33 mouse cellular contexts compared by ENCODE assay signal in the genomic region with DNA sequence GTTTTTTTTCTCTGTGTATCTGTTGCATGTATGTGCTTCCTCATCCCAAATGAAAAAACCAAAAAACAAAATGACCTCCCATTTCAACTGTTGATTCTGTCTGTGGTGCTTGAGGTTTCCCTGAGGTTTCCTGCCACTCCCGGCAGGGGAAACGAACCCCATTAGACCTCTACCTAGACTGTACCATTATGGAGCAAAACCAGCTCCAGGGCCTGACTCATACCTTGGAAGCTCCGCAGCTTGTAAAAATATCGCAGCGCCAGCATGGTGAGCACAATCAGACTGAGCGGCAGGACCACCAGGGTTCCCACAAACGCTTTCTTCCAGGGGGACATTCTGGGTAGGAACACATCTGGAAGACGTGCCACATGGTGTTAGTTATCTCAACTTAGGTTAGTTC. TPM values are rescaled to one million over a fixed set of nuclear protein-coding genes. Genes with fewer than 3 reads are reported as not detected.
DNase-seq lines count a peak whose midpoint lies in the region; ATAC-seq and TF ChIP-seq lines count a peak whose summit lies in the region.
"Had no signal": no experiment of that assay in that cellular context is flagged by ENCODE, and none has a peak within 500 bp of the region (broad histone marks: within the 10 kb centered on the region; RNA-seq: fewer than 3 reads in every experiment).

No protein-coding gene starts in this region.

- no peak overlapping the region for H3K4me3 ChIP-seq in intestine, embryonic 16.5 days (ENCODE audit: low read length)
- no peak overlapping the region for H3K4me3 ChIP-seq in intestine, postnatal 0 days (ENCODE audit: low read depth, low read length)
- peak overlapping the region; percentile 87 for H3K4me3 ChIP-seq in megakaryocyte, embryonic 14.5 days (replicated peaks)
- H3K4me3 ChIP-seq: embryonic facial prominence, embryonic 10.5 days; forebrain, embryonic 10.5 days; heart, adult 2 months; heart, embryonic 13.5 days; hindbrain, embryonic 13.5 days; limb, embryonic 13.5 days; liver, embryonic 12.5 days; midbrain, embryonic 15.5 days; neural tube, embryonic 13.5 days had no signal

- no peak overlapping the region for H3K9ac ChIP-seq in intestine, embryonic 16.5 days (ENCODE audit: low read depth, low read length)
- H3K9ac ChIP-seq in intestine, postnatal 0 days (ENCODE audit: low read depth, low read length), result no peak overlapping the region
- H3K9ac ChIP-seq: heart, embryonic 13.5 days; hindbrain, embryonic 13.5 days; limb, embryonic 13.5 days; liver, embryonic 12.5 days; midbrain, embryonic 15.5 days; neural tube, embryonic 13.5 days had no signal

- H3K4me1 ChIP-seq in intestine, embryonic 16.5 days (ENCODE audit: control insufficient read depth, insufficient read depth, low read length), result 0 out of 2 replicates have a peak, but pooled peaks cover 5% of the 10 kb centered on the region
- H3K4me1 ChIP-seq in intestine, postnatal 0 days (replicated peaks; ENCODE audit: control insufficient read depth, insufficient read depth, low read length), result no peaks in the 10 kb centered on the region
- peaks cover 69% of the 10 kb centered on the region for H3K4me1 ChIP-seq in megakaryocyte, embryonic 14.5 days
- H3K4me1 ChIP-seq: heart, embryonic 13.5 days; hindbrain, embryonic 13.5 days; limb, embryonic 13.5 days; midbrain, embryonic 15.5 days; neural tube, embryonic 13.5 days had no signal

- 85% methylated on average over 8 of the region's 8 CpGs for WGBS in intestine, embryonic 16.5 days
- 85% methylated on average over 8 of the region's 8 CpGs for WGBS in intestine, postnatal 0 days

- peak; percentile 5; the same call in 1 of the 2 replicates for ATAC-seq in intestine, embryonic 16.5 days
- ATAC-seq in intestine, postnatal 0 days, result no peak
- ATAC-seq: forebrain, embryonic 16.5 days; liver, embryonic 12.5 days; midbrain, embryonic 15.5 days; Patski had no signal

- no peak overlapping the region for H3K27ac ChIP-seq in intestine, embryonic 16.5 days (ENCODE audit: low read length)
- no peak overlapping the region for H3K27ac ChIP-seq in intestine, postnatal 0 days (ENCODE audit: low read depth, low read length)
- H3K27ac ChIP-seq: embryonic facial prominence, embryonic 10.5 days; forebrain, embryonic 10.5 days; heart, embryonic 13.5 days; hindbrain, embryonic 13.5 days; limb, embryonic 13.5 days; liver, embryonic 12.5 days; midbrain, embryonic 15.5 days; neural tube, embryonic 13.5 days had no signal

- H3K9me3 ChIP-seq in intestine, embryonic 16.5 days (ENCODE audit: control insufficient read depth, low read length), result no peaks in the 10 kb centered on the region
- H3K9me3 ChIP-seq in intestine, postnatal 0 days (ENCODE audit: control insufficient read depth), result no peaks in the 10 kb centered on the region
- H3K9me3 ChIP-seq in megakaryocyte, embryonic 14.5 days, result peaks cover 5% of the 10 kb centered on the region; the same call in 1 of the 2 replicates
- H3K9me3 ChIP-seq: embryonic facial prominence, embryonic 10.5 days; forebrain, embryonic 10.5 days; G1E; heart, embryonic 13.5 days; hindbrain, embryonic 13.5 days; limb, embryonic 13.5 days; liver, embryonic 12.5 days; midbrain, embryonic 15.5 days; neural tube, embryonic 13.5 days had no signal

- H3K36me3 ChIP-seq in intestine, embryonic 16.5 days (ENCODE audit: control insufficient read depth, insufficient read depth, low read length), result no peaks in the 10 kb centered on the region
- H3K36me3 ChIP-seq in intestine, postnatal 0 days (ENCODE audit: control insufficient read depth, insufficient read depth), result no peaks in the 10 kb centered on the region
- peaks cover 16% of the 10 kb centered on the region for H3K36me3 ChIP-seq in megakaryocyte, embryonic 14.5 days (replicated peaks; ENCODE audit: low read length)
- H3K36me3 ChIP-seq: embryonic facial prominence, embryonic 10.5 days; forebrain, embryonic 10.5 days; G1E; heart, embryonic 13.5 days; hindbrain, embryonic 13.5 days; limb, embryonic 13.5 days; liver, embryonic 12.5 days; midbrain, embryonic 15.5 days; neural tube, embryonic 13.5 days had no signal

- H3K27me3 ChIP-seq in intestine, embryonic 16.5 days (replicated peaks; ENCODE audit: control insufficient read depth, insufficient read depth, low read length), result no peaks in the 10 kb centered on the region
- no peaks in the 10 kb centered on the region; the same call in 1 of the 2 replicates for H3K27me3 ChIP-seq in intestine, postnatal 0 days (replicated peaks; ENCODE audit: control insufficient read depth, insufficient read depth, low read length)
- no peaks in the 10 kb centered on the region for H3K27me3 ChIP-seq in megakaryocyte, embryonic 14.5 days (replicated peaks)
- H3K27me3 ChIP-seq: midbrain, embryonic 15.5 days; neural tube, embryonic 13.5 days had no signal

- H3K4me2 ChIP-seq in intestine, embryonic 16.5 days (ENCODE audit: low read depth, low read length), result no peak overlapping the region
- H3K4me2 ChIP-seq in intestine, postnatal 0 days (replicated peaks; ENCODE audit: low read depth), result no peak overlapping the region
- H3K4me2 ChIP-seq: heart, embryonic 13.5 days; hindbrain, embryonic 13.5 days; limb, embryonic 13.5 days; liver, embryonic 12.5 days; midbrain, embryonic 15.5 days; neural tube, embryonic 13.5 days had no signal

- TF ChIP-seq CTCF in intestine, postnatal 0 days (IDR thresholded peaks at IDR 0.05; ENCODE audit: low read depth), result no peak

- DNase-seq in c-Kit-positive CD71-negative TER-119-negative erythroid progenitor cells, embryonic 14.5 days (ENCODE audit: low read depth), result peak; percentile 51
- DNase-seq in thymus, postnatal 4 days, result peak; percentile 21
- no peak for DNase-seq in adipocyte (ENCODE audit: low spot score)
- no peak for DNase-seq in kidney, adult 9 months
- DNase-seq in testis, postnatal 10 days (ENCODE audit: low spot score), result no peak
- DNase-seq: adrenal gland, postnatal 10 days; cerebellum, adult 9-10 months; gastrocnemius, postnatal 10 days; heart, adult 2 months; heart, postnatal 14 days; kidney, postnatal 25 days; lung, adult 2 months; lung, postnatal 14 days; right cerebral cortex, postnatal 4 days had no signal

RNA-seq across cellular contexts. Expression of a gene that starts 11.6 kb away (rescaled TPM):
- 1.6 TPM in 2 replicates for polyA plus RNA-seq in intestine, embryonic 16.5 days (2015; fragmentation: Nextera tagmentation; extraction: Ambion mirVana)
- polyA plus RNA-seq in intestine, postnatal 0 days (2015; fragmentation: Nextera tagmentation; extraction: Ambion mirVana), result 0.75 and 0.86 TPM in 2 replicates
- polyA plus RNA-seq in megakaryocyte, embryonic 14.5 days (2012; ENCODE audit: insufficient read depth, low replicate concordance), result 7.0 and 7.1 TPM in 2 replicates
- polyA plus RNA-seq: cortical plate, adult 2 months; forebrain, embryonic 16.5 days; G1E; Patski had no signal

RNA-seq across cellular contexts. Expression of a gene that starts 21.2 kb away (rescaled TPM):
- polyA plus RNA-seq in intestine, embryonic 16.5 days (2015; fragmentation: Nextera tagmentation; extraction: Ambion mirVana), result not detected in 2 replicates
- not detected in 2 replicates for polyA plus RNA-seq in intestine, postnatal 0 days (2015; fragmentation: Nextera tagmentation; extraction: Ambion mirVana)
- polyA plus RNA-seq in megakaryocyte, embryonic 14.5 days (2012; ENCODE audit: insufficient read depth, low replicate concordance), result not detected in 2 replicates
- polyA plus RNA-seq: cortical plate, adult 2 months; embryonic facial prominence, embryonic 10.5 days; forebrain, embryonic 10.5 days; forebrain, embryonic 16.5 days; G1E; heart, adult 2 months; heart, embryonic 13.5 days; hindbrain, embryonic 13.5 days; intestine, embryonic 14.5 days; kidney, embryonic 14.5 days; limb, embryonic 13.5 days; liver, embryonic 12.5 days; lung, adult 2 months; midbrain, embryonic 15.5 days; neural tube, embryonic 13.5 days; Patski; stomach, embryonic 16.5 days; urinary bladder, adult 2 months had no signal

RNA-seq across cellular contexts. Expression of a gene that starts 27.7 kb away (rescaled TPM):
- polyA plus RNA-seq in intestine, embryonic 16.5 days (2015; fragmentation: Nextera tagmentation; extraction: Ambion mirVana), result 20.7 and 23.1 TPM in 2 replicates
- polyA plus RNA-seq in intestine, postnatal 0 days (2015; fragmentation: Nextera tagmentation; extraction: Ambion mirVana), result 8.4 TPM in 2 replicates
- 1.5 TPM in 1 of 2 replicates, not detected in the other for polyA plus RNA-seq in megakaryocyte, embryonic 14.5 days (2012; ENCODE audit: insufficient read depth, low replicate concordance)

RNA-seq across cellular contexts. Expression of a gene that starts 33.3 kb away (rescaled TPM):
- polyA plus RNA-seq in intestine, embryonic 16.5 days (2015; fragmentation: Nextera tagmentation; extraction: Ambion mirVana), result not detected in 2 replicates
- polyA plus RNA-seq in intestine, postnatal 0 days (2015; fragmentation: Nextera tagmentation; extraction: Ambion mirVana), result not detected in 2 replicates
- not detected in 2 replicates for polyA plus RNA-seq in megakaryocyte, embryonic 14.5 days (2012; ENCODE audit: insufficient read depth, low replicate concordance)
- polyA plus RNA-seq: cortical plate, adult 2 months; embryonic facial prominence, embryonic 10.5 days; forebrain, embryonic 10.5 days; forebrain, embryonic 16.5 days; G1E; heart, embryonic 13.5 days; hindbrain, embryonic 13.5 days; intestine, embryonic 14.5 days; kidney, embryonic 14.5 days; limb, embryonic 13.5 days; liver, embryonic 12.5 days; lung, adult 2 months; midbrain, embryonic 15.5 days; neural tube, embryonic 13.5 days; Patski; stomach, embryonic 16.5 days; urinary bladder, adult 2 months had no signal

Comparison
In these comparisons a context has a peak if more than half of its experiments do, and no peak if none do; other contexts are left out.
1. DNase-seq: peak in c-Kit-positive CD71-negative TER-119-negative erythroid progenitor cells, embryonic 14.5 days (single experiment) and thymus, postnatal 4 days (single experiment); none in adipocyte (single experiment), kidney, adult 9 months (single experiment) and testis, postnatal 10 days (single experiment).